Mouse (Mus musculus): ENCODE measurements around the gene Ms4a7. TPM values are rescaled to one million over a fixed set of nuclear protein-coding genes. Genes with fewer than 3 reads are reported as not detected.
"Not testable (repeated sequence)": the region's sequence is repeated elsewhere in the genome, so short reads cannot be mapped to it uniquely, and the experiment has no call there.

Ms4a7 gene
- polyA plus RNA-seq, 1 experiment from 2014 or later = 4.3 TPM

- no peak overlapping the region for H3K27ac ChIP-seq (replicated peaks)
- H3K4me2 ChIP-seq = no peak overlapping the region
- H3K9me3 ChIP-seq = no peaks in the 10 kb centered on the region
- WGBS = 86% methylated on average over 4 of the region's 4 CpGs
- H3K27me3 ChIP-seq = no peaks in the 10 kb centered on the region
- no peak overlapping the region for H3K4me3 ChIP-seq
- no peaks in the 10 kb centered on the region for H3K4me1 ChIP-seq (replicated peaks)
- H3K36me3 ChIP-seq = no peaks in the 10 kb centered on the region
- no peak overlapping the region for H3K9ac ChIP-seq
- ATAC-seq (ENCODE audit: low read depth) = no peak
Measured at GRCm38 (mm10) chr19:11316786-11317185, 19.2 kb downstream of the Ms4a7 start.

GRCm38 (mm10) chr19:11314354-11314753 lies 21.6 kb downstream of the Ms4a7 start, which contains the start of gene Ms4a14:
Ms4a14 (minus strand) TSS chr19:11314454.
- H3K9ac ChIP-seq = no peak within 1 kb of the TSS
- H3K27me3 ChIP-seq = no peaks in the 10 kb centered on the region
- H3K4me1 ChIP-seq (replicated peaks) = no peaks in the 10 kb centered on the region
- H3K27ac ChIP-seq (replicated peaks) = no peak within 1 kb of the TSS
- H3K4me2 ChIP-seq = no peak within 1 kb of the TSS
- H3K36me3 ChIP-seq = no peaks in the 10 kb centered on the region
- 58% methylated on average over 1 of the region's 1 CpGs for WGBS
- no peak for ATAC-seq (ENCODE audit: low read depth)
- no peaks in the 10 kb centered on the region for H3K9me3 ChIP-seq
- no peak within 1 kb of the TSS for H3K4me3 ChIP-seq

- H3K36me3 ChIP-seq = no peaks in the 10 kb centered on the region
- H3K27me3 ChIP-seq = no peaks in the 10 kb centered on the region
- H3K9ac ChIP-seq = no peak overlapping the region
- H3K4me1 ChIP-seq (replicated peaks) = no peaks in the 10 kb centered on the region
- H3K27ac ChIP-seq (replicated peaks) = no peak overlapping the region
- no peak overlapping the region for H3K4me2 ChIP-seq
- H3K9me3 ChIP-seq = no peaks in the 10 kb centered on the region
- H3K4me3 ChIP-seq = no peak overlapping the region
- no peak for ATAC-seq (ENCODE audit: low read depth)
Measured at GRCm38 (mm10) chr19:11308888-11309287, 27.1 kb downstream of the Ms4a7 start.

- H3K4me1 ChIP-seq (replicated peaks); H3K36me3 ChIP-seq; H3K4me3 ChIP-seq; H3K27me3 ChIP-seq; H3K9me3 ChIP-seq; H3K27ac ChIP-seq (replicated peaks); H3K9ac ChIP-seq; ATAC-seq (ENCODE audit: low read depth); H3K4me2 ChIP-seq: not testable (repeated sequence)
- 52% methylated on average over 4 of the region's 4 CpGs for WGBS
Measured at GRCm38 (mm10) chr19:11299529-11299928, 36.4 kb downstream of the Ms4a7 start.

GRCm38 (mm10) chr19:11298939-11299338 lies 37.0 kb downstream of the Ms4a7 start:
- 62% methylated on average over 2 of the region's 2 CpGs for WGBS
- no peaks in the 10 kb centered on the region for H3K4me1 ChIP-seq (replicated peaks)
- no peak overlapping the region for H3K4me3 ChIP-seq
- H3K27me3 ChIP-seq = no peaks in the 10 kb centered on the region
- H3K36me3 ChIP-seq = no peaks in the 10 kb centered on the region
- no peak for ATAC-seq (ENCODE audit: low read depth)
- no peaks in the 10 kb centered on the region for H3K9me3 ChIP-seq
- H3K27ac ChIP-seq (replicated peaks) = no peak overlapping the region
- no peak overlapping the region for H3K4me2 ChIP-seq
- no peak overlapping the region for H3K9ac ChIP-seq

- not testable (repeated sequence) for H3K36me3 ChIP-seq; H3K9me3 ChIP-seq; H3K27ac ChIP-seq (replicated peaks); ATAC-seq (ENCODE audit: low read depth); H3K4me1 ChIP-seq (replicated peaks); H3K9ac ChIP-seq; H3K27me3 ChIP-seq
- 19% methylated on average over 3 of the region's 3 CpGs for WGBS
- peak overlapping the region; percentile 50 for H3K4me2 ChIP-seq
- H3K4me3 ChIP-seq = peak overlapping the region; percentile 34
Measured at GRCm38 (mm10) chr19:11293616-11294015, 42.3 kb downstream of the Ms4a7 start.

GRCm38 (mm10) chr19:11292990-11293389 lies 43.0 kb downstream of the Ms4a7 start:
- no peaks in the 10 kb centered on the region for H3K4me1 ChIP-seq (replicated peaks)
- H3K4me2 ChIP-seq = peak overlapping the region; percentile 50
- no peak overlapping the region for H3K27ac ChIP-seq (replicated peaks)
- no peaks in the 10 kb centered on the region for H3K9me3 ChIP-seq
- H3K27me3 ChIP-seq = no peaks in the 10 kb centered on the region
- peak overlapping the region; percentile 34 for H3K4me3 ChIP-seq
- no peak for ATAC-seq (ENCODE audit: low read depth)
- H3K9ac ChIP-seq = peak overlapping the region; percentile 51; the same call in 1 of the 2 replicates
- no peaks in the 10 kb centered on the region for H3K36me3 ChIP-seq
- 20% methylated on average over 12 of the region's 12 CpGs for WGBS

- no peaks in the 10 kb centered on the region for H3K4me1 ChIP-seq (replicated peaks)
- WGBS = 94% methylated on average over 2 of the region's 2 CpGs
Measured at GRCm38 (mm10) chr19:11283773-11284172, 52.2 kb downstream of the Ms4a7 start, which contains the start of gene Ms4a5. Ms4a5 (minus strand) TSS chr19:11283873.

GRCm38 (mm10) chr19:11280223-11280622 lies 55.7 kb downstream of the Ms4a7 start:
- Histone ChIP-seq H3K9ac (no peak overlapping the region), H3K4me1 (replicated peaks) (no peaks in the 10 kb centered on the region), H3K4me2 (no peak overlapping the region), H3K4me3 (no peak overlapping the region), H3K36me3 (no peaks in the 10 kb centered on the region), H3K27me3 (no peaks in the 10 kb centered on the region), H3K27ac (replicated peaks) (no peak overlapping the region), H3K9me3 (no peaks in the 10 kb centered on the region)
- no peak for ATAC-seq (ENCODE audit: low read depth)
- 79% methylated on average over 3 of the region's 3 CpGs for WGBS

More at GRCm38 (mm10) chr19:11283773-11284172, 52.2 kb downstream of the Ms4a7 start, which contains the start of gene Ms4a5:
- Histone ChIP-seq H3K4me3 (no peak within 1 kb of the TSS), H3K9me3 (no peaks in the 10 kb centered on the region), H3K27me3 (no peaks in the 10 kb centered on the region), H3K4me2 (no peak within 1 kb of the TSS), H3K36me3 (no peaks in the 10 kb centered on the region), H3K27ac (replicated peaks) (no peak within 1 kb of the TSS), H3K9ac (no peak within 1 kb of the TSS)
- ATAC-seq (ENCODE audit: low read depth) = no peak

GRCm38 (mm10) chr19:11276431-11276830 lies 59.5 kb downstream of the Ms4a7 start:
- H3K27ac ChIP-seq (replicated peaks) = no peak overlapping the region
- H3K4me3 ChIP-seq = no peak overlapping the region
- no peak for ATAC-seq (ENCODE audit: low read depth)
- no peaks in the 10 kb centered on the region for H3K36me3 ChIP-seq
- 67% methylated on average over 5 of the region's 5 CpGs for WGBS
- H3K27me3 ChIP-seq = no peaks in the 10 kb centered on the region
- no peaks in the 10 kb centered on the region for H3K9me3 ChIP-seq
- no peak overlapping the region for H3K4me2 ChIP-seq
- no peaks in the 10 kb centered on the region for H3K4me1 ChIP-seq (replicated peaks)
- H3K9ac ChIP-seq = no peak overlapping the region

Other genes starting within 250 kb of the Ms4a7 start
- gene 1700017D01Rik, start 205.3 kb downstream of the Ms4a7 start, polyA plus RNA-seq (2015; fragmentation: Nextera tagmentation; extraction: Ambion mirVana) = not detected in 2 replicates
- not detected in 2 replicates for gene 1700025F22Rik, start 170.8 kb downstream of the Ms4a7 start, polyA plus RNA-seq (2015; fragmentation: Nextera tagmentation; extraction: Ambion mirVana)
- not detected in 2 replicates for gene Ms4a13, start 139.4 kb downstream of the Ms4a7 start, polyA plus RNA-seq (2015; fragmentation: Nextera tagmentation; extraction: Ambion mirVana)
- gene Ms4a12, start 103.7 kb downstream of the Ms4a7 start, polyA plus RNA-seq (2015; fragmentation: Nextera tagmentation; extraction: Ambion mirVana) = not detected in 2 replicates
- not detected in 2 replicates for gene Ms4a1, start 69.9 kb downstream of the Ms4a7 start, polyA plus RNA-seq (2015; fragmentation: Nextera tagmentation; extraction: Ambion mirVana)
- gene Ms4a5, start 52.3 kb downstream of the Ms4a7 start, polyA plus RNA-seq (2015; fragmentation: Nextera tagmentation; extraction: Ambion mirVana) = not detected in 2 replicates
- gene Ms4a14, start 21.7 kb downstream of the Ms4a7 start, polyA plus RNA-seq (2015; fragmentation: Nextera tagmentation; extraction: Ambion mirVana) = 0.08 TPM in 1 of 2 replicates, not detected in the other
- 3.2 and 3.6 TPM in 2 replicates for gene Ms4a4a, start 39.4 kb upstream of the Ms4a7 start, polyA plus RNA-seq (2015; fragmentation: Nextera tagmentation; extraction: Ambion mirVana)
- gene Ms4a4c, start 68.6 kb upstream of the Ms4a7 start, polyA plus RNA-seq (2015; fragmentation: Nextera tagmentation; extraction: Ambion mirVana) = 0.11 and 0.59 TPM in 2 replicates
- gene Ms4a4b, start 107.4 kb upstream of the Ms4a7 start, polyA plus RNA-seq (2015; fragmentation: Nextera tagmentation; extraction: Ambion mirVana) = not detected in 2 replicates
- 2.9 and 3.3 TPM in 2 replicates for gene Ms4a6c, start 133.2 kb upstream of the Ms4a7 start, polyA plus RNA-seq (2015; fragmentation: Nextera tagmentation; extraction: Ambion mirVana)
- gene Gm8369, start 149.8 kb upstream of the Ms4a7 start, polyA plus RNA-seq (2015; fragmentation: Nextera tagmentation; extraction: Ambion mirVana) = not detected in 2 replicates
- gene Ms4a6b, start 180.4 kb upstream of the Ms4a7 start, polyA plus RNA-seq (2015; fragmentation: Nextera tagmentation; extraction: Ambion mirVana) = 3.7 and 3.8 TPM in 2 replicates
- 0.25 TPM in 1 of 2 replicates, not detected in the other for gene Ms4a4d, start 200.7 kb upstream of the Ms4a7 start, polyA plus RNA-seq (2015; fragmentation: Nextera tagmentation; extraction: Ambion mirVana)